Mouse (Mus musculus): ENCODE measurements around the gene Atl1.

Gene Atl1

GRCm38 (mm10) chr12:69892371-69893251, at the start of gene Atl1, which contains the start of gene Map4k5:
Gene Atl1 (plus strand): TSS chr12:69892614.
Gene Map4k5 (minus strand): TSS chr12:69893200.
- DNase-seq (ENCODE audit: extremely low read depth, insufficient read length, low spot score): peak; percentile 93

- no peak for DNase-seq (ENCODE audit: extremely low read depth, insufficient read length, low spot score)
These were observed 48.6 kb upstream of the Atl1 start for GRCm38 (mm10) chr12:69843531-69844445.

- no peak for DNase-seq (ENCODE audit: extremely low read depth, insufficient read length, low spot score)
These were observed 46.7 kb upstream of the Atl1 start for GRCm38 (mm10) chr12:69845722-69846121.

GRCm38 (mm10) chr12:69846499-69846898, 45.9 kb upstream of the Atl1 start:
- DNase-seq (ENCODE audit: extremely low read depth, insufficient read length, low spot score): no peak

- no peak for DNase-seq (ENCODE audit: extremely low read depth, insufficient read length, low spot score)
These were observed 44.1 kb upstream of the Atl1 start for GRCm38 (mm10) chr12:69848083-69848878.

- DNase-seq (ENCODE audit: extremely low read depth, insufficient read length, low spot score): no peak
These were observed 40.1 kb upstream of the Atl1 start for GRCm38 (mm10) chr12:69852288-69852687.

GRCm38 (mm10) chr12:69853387-69853786, 39.0 kb upstream of the Atl1 start:
- no peak for DNase-seq (ENCODE audit: extremely low read depth, insufficient read length, low spot score)

GRCm38 (mm10) chr12:69853942-69854341, 38.5 kb upstream of the Atl1 start:
- DNase-seq (ENCODE audit: extremely low read depth, insufficient read length, low spot score): no peak

GRCm38 (mm10) chr12:69855641-69856300, 36.6 kb upstream of the Atl1 start:
- no peak for DNase-seq (ENCODE audit: extremely low read depth, insufficient read length, low spot score)

GRCm38 (mm10) chr12:69856398-69856797, 36.0 kb upstream of the Atl1 start:
- no peak for DNase-seq (ENCODE audit: extremely low read depth, insufficient read length, low spot score)

- no peak for DNase-seq (ENCODE audit: extremely low read depth, insufficient read length, low spot score)
These were observed 34.8 kb upstream of the Atl1 start for GRCm38 (mm10) chr12:69857597-69857996.

- no peak for DNase-seq (ENCODE audit: extremely low read depth, insufficient read length, low spot score)
These were observed 33.6 kb upstream of the Atl1 start for GRCm38 (mm10) chr12:69858847-69859246.

GRCm38 (mm10) chr12:69863505-69863904, 28.9 kb upstream of the Atl1 start:
- no peak for DNase-seq (ENCODE audit: extremely low read depth, insufficient read length, low spot score)

- peak; percentile 14 for DNase-seq (ENCODE audit: extremely low read depth, insufficient read length, low spot score)
These were observed 28.2 kb upstream of the Atl1 start for GRCm38 (mm10) chr12:69864164-69864692.

- no peak for DNase-seq (ENCODE audit: extremely low read depth, insufficient read length, low spot score)
These were observed 25.1 kb upstream of the Atl1 start for GRCm38 (mm10) chr12:69867338-69867737.

GRCm38 (mm10) chr12:69871632-69872031, 20.8 kb upstream of the Atl1 start:
- no peak for DNase-seq (ENCODE audit: extremely low read depth, insufficient read length, low spot score)

- no peak for DNase-seq (ENCODE audit: extremely low read depth, insufficient read length, low spot score)
These were observed 14.5 kb upstream of the Atl1 start for GRCm38 (mm10) chr12:69877842-69878363.

- DNase-seq (ENCODE audit: extremely low read depth, insufficient read length, low spot score): no peak
These were observed 13.2 kb upstream of the Atl1 start for GRCm38 (mm10) chr12:69879172-69879665.

GRCm38 (mm10) chr12:69879739-69880138, 12.7 kb upstream of the Atl1 start:
- DNase-seq (ENCODE audit: extremely low read depth, insufficient read length, low spot score): no peak
